Mouse (Mus musculus): Measurements from ENCODE around the gene Col27a1. TPM values are rescaled to one million over a fixed set of nuclear protein-coding genes. Genes with fewer than 3 reads are reported as not detected.
"Not testable (repeated sequence)": the region's sequence is repeated elsewhere in the genome, so short reads cannot be mapped to it uniquely, and the experiment has no call there.

The Col27a1 gene
- polyA plus RNA-seq, 1 experiment: 5.5 TPM

GRCm38 (mm10) chr4:63295641-63296040, 81.8 kb downstream of the Col27a1 start:
- WGBS: 87% methylated on average over 1 of the region's 1 CpGs
- no peak for DNase-seq (ENCODE audit: low read depth, low spot score)

GRCm38 (mm10) chr4:63296263-63296662, 82.5 kb downstream of the Col27a1 start:
- WGBS: 63% methylated on average over 3 of the region's 3 CpGs
- no peak for DNase-seq (ENCODE audit: low read depth, low spot score)

GRCm38 (mm10) chr4:63296876-63297275, 83.1 kb downstream of the Col27a1 start:
- no peak for DNase-seq (ENCODE audit: low read depth, low spot score)
- 74% methylated on average over 8 of the region's 8 CpGs for WGBS

GRCm38 (mm10) chr4:63298191-63298590, 84.4 kb downstream of the Col27a1 start:
- no peak for DNase-seq (ENCODE audit: low read depth, low spot score)
- whole genome bisulfite sequencing: 94% methylated on average over 8 of the region's 8 CpGs

- 47% methylated on average over 4 of the region's 4 CpGs for WGBS
- DNase-seq (ENCODE audit: low read depth, low spot score): no peak
These were observed 88.8 kb downstream of the Col27a1 start for GRCm38 (mm10) chr4:63302641-63303040.

- 37% methylated on average over 21 of the region's 21 CpGs for WGBS
These were observed 93.6 kb downstream of the Col27a1 start for GRCm38 (mm10) chr4:63307175-63308062.

GRCm38 (mm10) chr4:63308316-63308715, 94.5 kb downstream of the Col27a1 start:
- 87% methylated on average over 3 of the region's 3 CpGs for WGBS
- no peak for DNase-seq (ENCODE audit: low read depth, low spot score)

More at GRCm38 (mm10) chr4:63307175-63308062, 93.6 kb downstream of the Col27a1 start:
- DNase-seq (ENCODE audit: low read depth, low spot score): peak; percentile 46

- WGBS: 59% methylated on average over 10 of the region's 10 CpGs
- no peak for DNase-seq (ENCODE audit: low read depth, low spot score)
These were observed 96.5 kb downstream of the Col27a1 start for GRCm38 (mm10) chr4:63310247-63310855.

- DNase-seq (ENCODE audit: low read depth, low spot score): no peak
- WGBS: 77% methylated on average over 7 of the region's 7 CpGs
These were observed 97.6 kb downstream of the Col27a1 start for GRCm38 (mm10) chr4:63311426-63311825.

- WGBS: 74% methylated on average over 5 of the region's 5 CpGs
- DNase-seq (ENCODE audit: low read depth, low spot score): no peak
These were observed 100.3 kb downstream of the Col27a1 start for GRCm38 (mm10) chr4:63314063-63314462.

- WGBS: 62% methylated on average over 9 of the region's 9 CpGs
- DNase-seq (ENCODE audit: low read depth, low spot score): no peak
These were observed 102.4 kb downstream of the Col27a1 start for GRCm38 (mm10) chr4:63316076-63316746.

- WGBS: 28% methylated on average over 3 of the region's 3 CpGs
- DNase-seq (ENCODE audit: low read depth, low spot score): not testable (repeated sequence)
These were observed 105.8 kb downstream of the Col27a1 start for GRCm38 (mm10) chr4:63319566-63319965.

GRCm38 (mm10) chr4:63323275-63323815, 109.5 kb downstream of the Col27a1 start:
- no peak for DNase-seq (ENCODE audit: low read depth, low spot score)
- WGBS: 62% methylated on average over 8 of the region's 8 CpGs

- no peak for DNase-seq (ENCODE audit: low read depth, low spot score)
- WGBS: 93% methylated on average over 4 of the region's 4 CpGs
These were observed 119.6 kb downstream of the Col27a1 start for GRCm38 (mm10) chr4:63333403-63333802.

- 55% methylated on average over 3 of the region's 3 CpGs for WGBS
These were observed 124.7 kb downstream of the Col27a1 start for GRCm38 (mm10) chr4:63338414-63339076.

GRCm38 (mm10) chr4:63342491-63342890, 128.7 kb downstream of the Col27a1 start:
- 50% methylated on average over 4 of the region's 4 CpGs for WGBS
- DNase-seq (ENCODE audit: low read depth, low spot score): no peak

More at GRCm38 (mm10) chr4:63338414-63339076, 124.7 kb downstream of the Col27a1 start:
- DNase-seq (ENCODE audit: low read depth, low spot score): no peak

GRCm38 (mm10) chr4:63343608-63344007, 129.8 kb downstream of the Col27a1 start:
- WGBS: 71% methylated on average over 3 of the region's 3 CpGs
- no peak for DNase-seq (ENCODE audit: low read depth, low spot score)

- 67% methylated on average over 8 of the region's 8 CpGs for WGBS
- DNase-seq (ENCODE audit: low read depth, low spot score): no peak
These were observed 130.5 kb downstream of the Col27a1 start, which contains the start of gene Orm1 for GRCm38 (mm10) chr4:63344295-63344694. Gene Orm1, plus strand, starts transcription at chr4:63344560.

- no peak for DNase-seq (ENCODE audit: low read depth, low spot score)
These were observed 131.5 kb downstream of the Col27a1 start for GRCm38 (mm10) chr4:63345261-63345660.

All from large intestine, adult 2 months (tissue).